Mouse (Mus musculus) layer of hippocampus, postnatal 25 days (tissue): ENCODE data around the gene Capzb. TPM values are rescaled to one million over a fixed set of nuclear protein-coding genes. Genes with fewer than 3 reads are reported as not detected.

Experiments
- DNase-seq, 2 experiments: peaks; one replicate each; pipeline ENCODE4 v3.0.0; 2022; ENCODE audit warnings: mixed read lengths in 2 of 2, low spot score in 1 of 2; ENCODE audit errors: extremely low spot score in 1 of 2
- total RNA-seq, 2 experiments: library from RNA; stranded (reverse); gene quantifications; 2 replicates each; pipeline ENCODE4 v1.2.3; 2021

Capzb gene
- total RNA-seq, 2 experiments from 2014 or later = 444 to 476 TPM

GRCm38 (mm10) chr4:139179218-139179617 is 13.5 kb upstream of the Capzb start:
- DNase-seq = no peak

GRCm38 (mm10) chr4:139179731-139180625 is 12.7 kb upstream of the Capzb start:
- no peak for DNase-seq

- DNase-seq = no peak
Measured at GRCm38 (mm10) chr4:139182511-139182910, 10.2 kb upstream of the Capzb start.

GRCm38 (mm10) chr4:139185766-139186442 is 6.8 kb upstream of the Capzb start:
- no peak for DNase-seq

GRCm38 (mm10) chr4:139187930-139188329 is 4.8 kb upstream of the Capzb start:
- DNase-seq = no peak

GRCm38 (mm10) chr4:139191605-139192498 is 847 bp upstream of the Capzb start:
- DNase-seq = no peak

- no peak for DNase-seq
Measured at GRCm38 (mm10) chr4:139193176-139194093, 736 bp downstream of the Capzb start.

- DNase-seq = no peak
Measured at GRCm38 (mm10) chr4:139195101-139195500, 2.4 kb downstream of the Capzb start.

- no peak for DNase-seq
Measured at GRCm38 (mm10) chr4:139196464-139196863, 3.8 kb downstream of the Capzb start.

GRCm38 (mm10) chr4:139196949-139197348 is 4.2 kb downstream of the Capzb start:
- no peak for DNase-seq

- no peak for DNase-seq
Measured at GRCm38 (mm10) chr4:139197453-139197852, 4.8 kb downstream of the Capzb start.

- DNase-seq = no peak
Measured at GRCm38 (mm10) chr4:139198004-139198689, 5.4 kb downstream of the Capzb start.

- DNase-seq = no peak
Measured at GRCm38 (mm10) chr4:139199126-139199525, 6.4 kb downstream of the Capzb start.

GRCm38 (mm10) chr4:139199703-139200340 is 7.1 kb downstream of the Capzb start:
- no peak for DNase-seq

GRCm38 (mm10) chr4:139200946-139201345 is 8.2 kb downstream of the Capzb start:
- DNase-seq = no peak

- no peak for DNase-seq
Measured at GRCm38 (mm10) chr4:139202556-139202955, 9.9 kb downstream of the Capzb start.

- no peak for DNase-seq
Measured at GRCm38 (mm10) chr4:139203381-139203780, 10.7 kb downstream of the Capzb start.

- DNase-seq = no peak
Measured at GRCm38 (mm10) chr4:139205842-139206241, 13.1 kb downstream of the Capzb start.
